Mouse (Mus musculus) liver, embryonic 16.5 days (tissue): ENCODE data around the gene Scrg1. TPM values are rescaled to one million over a fixed set of nuclear protein-coding genes. Genes with fewer than 3 reads are reported as not detected.
"Not testable (repeated sequence)": the region's sequence is repeated elsewhere in the genome, so short reads cannot be mapped to it uniquely, and the experiment has no call there.

Experiments
- ATAC-seq: fragments of 200-750 bp; cut with Nextera tagmentation; 2 replicates; pipeline ENCODE4 v1.8.0; 2017; ENCODE audit warnings: low read depth, mild to moderate bottlenecking, moderate number of reproducible peaks, moderate library complexity
- H3K27ac ChIP-seq: fragments of 300-500 bp; sonication (generic); 2 replicates; pipeline ENCODE4 v1.5.1; 2014; ENCODE audit warnings: mild to moderate bottlenecking, low read length
- H3K27me3 ChIP-seq: fragments of 300-500 bp; sonication (generic); 2 replicates; pipeline ENCODE4 v1.6.1; 2014; ENCODE audit warnings: low read depth, low read length, mixed read lengths; ENCODE audit not compliant: control insufficient read depth, insufficient read depth
- H3K36me3 ChIP-seq: fragments of 300-500 bp; sonication (generic); 2 replicates; pipeline ENCODE4 v1.6.1; 2014; ENCODE audit warnings: mild to moderate bottlenecking; ENCODE audit not compliant: control insufficient read depth, insufficient read depth
- H3K4me1 ChIP-seq: fragments of 300-500 bp; sonication (generic); 2 replicates; pipeline ENCODE4 v1.6.1; 2014; ENCODE audit warnings: low read depth, low read length, mixed read lengths; ENCODE audit not compliant: control insufficient read depth
- H3K4me2 ChIP-seq: fragments of 300-500 bp; sonication (generic); 2 replicates; pipeline ENCODE4 v1.6.1; 2014; ENCODE audit warnings: low read depth, low read length, mixed read lengths
- H3K4me3 ChIP-seq: fragments of 300-500 bp; sonication (generic); 2 replicates; pipeline ENCODE4 v1.5.1; 2014; ENCODE audit warnings: low read depth, mild to moderate bottlenecking, low read length
- H3K9ac ChIP-seq: fragments of 300-500 bp; sonication (generic); 2 replicates; pipeline ENCODE4 v1.6.1; 2014; ENCODE audit warnings: low read depth, low read length
- H3K9me3 ChIP-seq: fragments of 300-500 bp; sonication (generic); replicated peaks from 2 replicates; pipeline ENCODE4 v1.6.1; 2016; ENCODE audit warnings: low read length; ENCODE audit not compliant: control insufficient read depth
- WGBS: fragments of 180-500 bp; shearing (Covaris S2); extraction: QIAGEN DNeasy Blood & Tissue Kit; methylation state at CpG from one replicate; pipeline ENCODE4 v1.1.7; 2014; ENCODE audit not compliant: insufficient replicate concordance; 5-methylcytosine and 5-hydroxymethylcytosine counted together
- polyA plus RNA-seq: library from polyadenylated mRNA; unstranded; fragments of >200 nt; fragmentation: Nextera tagmentation; extraction: Ambion mirVana; gene quantifications from 2 replicates; pipeline ENCODE4 v1.2.1, GENCODE M21; 2015

The Scrg1 gene
- polyA plus RNA-seq, 1 experiment from 2014 or later = 0.54 TPM

- Histone ChIP-seq H3K9ac (no peak overlapping the region), H3K4me1 (peaks cover 23% of the 10 kb centered on the region), H3K27me3 (no peaks in the 10 kb centered on the region), H3K4me3 (no peak overlapping the region), H3K27ac (no peak overlapping the region), H3K9me3 (no peaks in the 10 kb centered on the region), H3K4me2 (no peak overlapping the region), H3K36me3 (peaks cover 4% of the 10 kb centered on the region)
- ATAC-seq = no peak
- 66% methylated on average over 4 of the region's 4 CpGs for WGBS
Observed at GRCm38 (mm10) chr8:57508657-57509056, 52.9 kb downstream of the Scrg1 start.

- peaks cover 15% of the 10 kb centered on the region for H3K36me3 ChIP-seq
- ATAC-seq = peak; percentile 2
- 2% methylated on average over 31 of the region's 31 CpGs for WGBS
Observed at GRCm38 (mm10) chr8:57510791-57511315, 55.1 kb downstream of the Scrg1 start.

DNA sequence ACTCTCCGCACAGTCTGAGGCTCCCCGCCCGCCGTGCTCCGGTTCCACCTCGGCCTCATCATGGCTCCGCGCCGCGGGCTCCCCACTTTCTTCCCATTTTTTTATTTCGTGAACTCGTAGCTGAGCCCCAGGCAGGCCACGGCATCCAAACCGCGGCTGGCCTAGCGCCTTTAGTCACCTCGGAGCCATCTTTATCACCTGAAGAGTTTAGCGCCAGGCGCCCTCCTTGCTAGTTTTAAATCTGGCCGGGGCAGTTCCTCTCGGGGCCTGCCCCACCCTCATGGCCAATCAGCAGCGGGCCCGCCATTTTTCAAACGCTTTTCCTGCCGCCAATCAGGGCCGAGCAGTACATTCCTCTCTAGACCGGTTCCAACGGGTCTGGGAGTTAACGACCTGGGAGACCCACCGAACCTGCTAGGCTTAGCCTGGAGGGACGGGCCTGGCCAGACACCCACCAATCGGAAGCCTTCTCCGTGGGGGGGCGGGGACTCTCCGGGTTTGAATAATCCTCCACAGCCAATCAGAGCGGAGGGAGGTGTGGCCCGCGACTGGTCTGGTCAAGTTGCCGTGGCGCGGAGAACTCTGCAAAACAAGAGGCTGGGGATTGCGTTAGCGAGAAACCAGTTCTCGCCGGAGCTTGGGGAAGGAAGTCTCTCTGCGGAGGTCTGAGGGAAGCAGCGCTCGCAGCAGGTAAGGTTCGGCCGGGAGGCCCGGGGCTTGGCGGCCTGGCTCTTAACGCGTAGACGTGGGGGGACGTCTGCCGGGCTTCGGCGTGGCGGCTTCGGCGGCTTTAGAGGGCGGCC is 55.8 kb downstream of the Scrg1 start, which contains the start of gene Hmgb2:
Gene Hmgb2 (plus strand): TSS at position 592 of the 803 bp plus-strand sequence.
- ATAC-seq = peak; percentile 98
- WGBS = under 1% methylated on average over 63 of the region's 63 CpGs

More at GRCm38 (mm10) chr8:57510791-57511315, 55.1 kb downstream of the Scrg1 start:
- Histone ChIP-seq H3K4me1 (peaks cover 20% of the 10 kb centered on the region), H3K4me2 (peak overlapping the region; percentile 93), H3K9me3 (no peaks in the 10 kb centered on the region), H3K27me3 (no peaks in the 10 kb centered on the region), H3K27ac (peak overlapping the region; percentile 89), H3K9ac (peak overlapping the region; percentile 96), H3K4me3 (peak overlapping the region; percentile 75)

GRCm38 (mm10) chr8:57512141-57513056 is 56.7 kb downstream of the Scrg1 start:
- Histone ChIP-seq H3K27ac (peak overlapping the region; percentile 100), H3K9me3 (no peaks in the 10 kb centered on the region), H3K4me2 (peak overlapping the region; percentile 65), H3K9ac (peak overlapping the region; percentile 92), H3K4me3 (peak overlapping the region; percentile 75), H3K4me1 (peaks cover 17% of the 10 kb centered on the region), H3K36me3 (peaks cover 30% of the 10 kb centered on the region), H3K27me3 (no peaks in the 10 kb centered on the region)
- 0% methylated on average over 68 of the region's 96 CpGs for WGBS
- ATAC-seq = peak; percentile 49

More for the DNA sequence above, 55.8 kb downstream of the Scrg1 start, which contains the start of gene Hmgb2:
- H3K4me2 ChIP-seq = peak within 1 kb of the TSS; percentile 93
- H3K36me3 ChIP-seq = peaks cover 21% of the 10 kb centered on the region
- peak within 1 kb of the TSS; percentile 75 for H3K4me3 ChIP-seq
- peak within 1 kb of the TSS; percentile 96 for H3K9ac ChIP-seq
- peak within 1 kb of the TSS; percentile 100 for H3K27ac ChIP-seq
- H3K9me3 ChIP-seq = no peaks in the 10 kb centered on the region
- no peaks in the 10 kb centered on the region for H3K27me3 ChIP-seq
- H3K4me1 ChIP-seq = peaks cover 17% of the 10 kb centered on the region

- Histone ChIP-seq H3K36me3 (peaks cover 37% of the 10 kb centered on the region), H3K9ac (peak overlapping the region; percentile 92), H3K27ac (peak overlapping the region; percentile 100), H3K4me1 (peaks cover 15% of the 10 kb centered on the region), H3K4me3 (peak overlapping the region; percentile 75), H3K4me2 (peak overlapping the region; percentile 65)
- ATAC-seq, H3K9me3 ChIP-seq, H3K27me3 ChIP-seq: not testable (repeated sequence)
- WGBS = 3% methylated on average over 10 of the region's 10 CpGs
Observed at GRCm38 (mm10) chr8:57513178-57513661, 57.5 kb downstream of the Scrg1 start.

DNA sequence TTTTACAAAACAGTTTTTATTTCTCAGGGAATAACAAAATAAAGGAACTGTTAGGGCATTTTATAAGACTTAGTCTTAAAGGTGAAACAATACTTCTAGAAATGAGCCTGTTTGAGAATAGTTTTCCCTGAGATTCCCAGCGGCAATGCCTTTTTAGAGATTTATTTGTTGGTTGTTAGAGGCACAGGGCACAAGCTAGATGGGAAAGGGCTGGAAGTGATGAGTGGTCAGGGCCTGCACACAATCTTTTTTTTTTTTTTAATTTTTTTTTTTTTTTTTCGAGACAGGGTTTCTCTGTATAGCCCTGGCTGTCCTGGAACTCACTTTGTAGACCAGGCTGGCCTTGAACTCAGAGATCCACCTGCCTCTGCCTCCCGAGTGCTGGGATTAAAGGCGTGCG is 61.0 kb downstream of the Scrg1 start:
- Histone ChIP-seq H3K36me3 (peaks cover 37% of the 10 kb centered on the region), H3K4me1 (peaks cover 15% of the 10 kb centered on the region)
- H3K4me3 ChIP-seq, H3K27ac ChIP-seq, H3K27me3 ChIP-seq, ATAC-seq, H3K4me2 ChIP-seq, H3K9me3 ChIP-seq, H3K9ac ChIP-seq: not testable (repeated sequence)
- 91% methylated on average over 4 of the region's 5 CpGs for WGBS

DNA sequence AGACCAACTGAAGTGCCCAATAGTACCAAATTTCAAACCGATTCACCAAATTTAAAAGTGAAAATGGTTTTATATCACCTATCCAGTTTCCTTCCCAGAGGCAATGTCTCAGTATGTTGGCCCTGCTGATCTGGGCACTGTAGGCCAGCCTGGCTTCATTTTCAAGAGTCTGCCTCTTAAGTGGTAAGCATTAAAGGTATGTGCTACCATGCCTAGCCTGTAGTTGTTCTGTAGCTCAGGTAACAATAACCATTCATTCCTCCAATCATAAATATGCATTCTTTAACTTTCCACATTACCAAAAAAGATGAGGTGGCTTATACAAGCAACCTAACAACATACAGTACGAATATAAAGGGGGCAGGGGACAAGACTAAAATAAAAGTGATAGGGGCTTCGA is 62.0 kb downstream of the Scrg1 start:
- no peak for ATAC-seq
- Histone ChIP-seq H3K4me3 (no peak overlapping the region), H3K9me3 (no peaks in the 10 kb centered on the region), H3K36me3 (peaks cover 37% of the 10 kb centered on the region), H3K27ac (0 out of 2 replicates have a peak overlapping the region, but pooled peaks have one; percentile 41), H3K4me2 (no peak overlapping the region), H3K27me3 (no peaks in the 10 kb centered on the region), H3K4me1 (peaks cover 15% of the 10 kb centered on the region), H3K9ac (no peak overlapping the region)
- WGBS = 84% methylated on average over 3 of the region's 3 CpGs

- ATAC-seq = peak; percentile 68
- H3K9ac ChIP-seq = no peak overlapping the region
- H3K4me1 ChIP-seq = peaks cover 13% of the 10 kb centered on the region
- WGBS = 34% methylated on average over 12 of the region's 12 CpGs
- H3K27ac ChIP-seq = peak overlapping the region; percentile 77
- H3K4me2 ChIP-seq = peak overlapping the region; percentile 32
- no peak overlapping the region for H3K4me3 ChIP-seq
- no peaks in the 10 kb centered on the region for H3K27me3 ChIP-seq
- no peaks in the 10 kb centered on the region for H3K9me3 ChIP-seq
- peaks cover 25% of the 10 kb centered on the region for H3K36me3 ChIP-seq
Observed at GRCm38 (mm10) chr8:57520186-57520786, 64.6 kb downstream of the Scrg1 start.
